Mouse (Mus musculus) stomach, postnatal 0 days (tissue): ENCODE results near the gene Exd2.

Experiments
- CTCF ChIP-seq: IDR thresholded peaks from 2 replicates; pipeline ENCODE4 v1.5.1; 2016; ENCODE audit warnings: antibody characterized with exemption, low read depth, mild to moderate bottlenecking, moderate library complexity
- EP300 ChIP-seq: optimal IDR thresholded peaks from 2 replicates; pipeline ENCODE3; 2016; ENCODE audit warnings: antibody characterized with exemption

DNA sequence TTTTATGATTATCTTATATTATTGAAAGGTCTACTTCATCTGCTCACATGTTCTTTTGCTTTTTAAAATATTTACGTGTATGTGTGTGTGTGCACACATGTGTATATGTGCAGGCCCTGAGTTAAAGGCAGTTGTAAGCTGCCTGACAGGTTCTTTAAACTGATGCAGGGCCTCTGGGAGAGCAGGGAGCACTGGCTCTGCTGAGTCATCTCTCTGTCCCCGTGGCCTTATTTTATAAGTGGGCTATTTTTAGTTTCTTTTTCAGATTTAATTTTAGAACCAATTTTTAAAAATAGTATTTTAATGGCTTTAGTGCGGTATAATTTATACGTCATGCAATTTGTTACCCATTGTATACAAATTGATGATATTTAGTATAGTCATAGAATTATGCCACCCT is 9.0 kb downstream of the Exd2 start:
- no peak for TF ChIP-seq EP300
- no peak for TF ChIP-seq CTCF
